Mouse (Mus musculus): ENCODE results near the gene Ano6. TPM values are rescaled to one million over a fixed set of nuclear protein-coding genes. Genes with fewer than 3 reads are reported as not detected.

Gene Ano6
- polyA plus RNA-seq, 1 experiment from 2014 or later, result 24.6 TPM

DNA sequence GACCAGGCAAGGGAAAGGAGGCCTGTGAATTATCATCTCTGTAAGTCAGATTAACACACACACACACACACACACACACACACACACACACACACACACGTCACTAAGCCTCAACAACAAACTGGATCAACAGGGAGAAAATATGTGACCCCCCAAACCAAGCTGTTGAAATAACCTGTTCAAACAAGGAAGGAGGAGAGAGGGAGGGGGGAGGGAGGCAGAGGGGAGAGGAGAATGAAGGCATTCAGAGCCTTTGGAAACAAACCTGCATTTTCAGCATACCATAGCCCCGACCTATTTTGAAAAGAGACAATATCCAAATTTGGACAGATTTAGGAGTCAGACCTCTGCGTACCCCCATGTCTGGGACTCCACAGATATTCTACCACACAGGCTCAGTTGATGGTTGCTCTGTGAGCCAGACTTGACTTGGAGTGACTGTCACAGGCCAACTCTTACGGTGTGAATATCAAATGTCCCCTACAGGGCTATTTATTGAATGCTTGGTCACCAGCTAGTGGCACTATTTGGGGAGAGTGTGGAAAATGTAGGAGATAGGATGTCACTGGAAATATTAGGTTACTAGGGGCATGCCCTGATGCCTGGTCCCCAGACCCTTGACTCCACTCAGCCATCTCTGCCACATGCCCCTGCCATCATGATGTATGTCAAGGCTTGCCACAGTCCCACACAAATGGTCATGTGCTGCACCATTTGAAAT lies 185.7 kb downstream of the Ano6 start:
- no peak for ATAC-seq
- no peaks in the 10 kb centered on the region for H3K9me3 ChIP-seq (replicated peaks; ENCODE audit: control insufficient read depth, low read length, poor library complexity, severe bottlenecking)
- H3K4me3 ChIP-seq (ENCODE audit: low read depth, low read length), result no peak overlapping the region
- peaks cover 6% of the 10 kb centered on the region; the same call in 1 of the 2 replicates for H3K36me3 ChIP-seq (ENCODE audit: control insufficient read depth, insufficient read depth, low read length)
- no peak overlapping the region for H3K9ac ChIP-seq (ENCODE audit: low read depth, low read length)
- WGBS, result 75% methylated on average over 4 of the region's 4 CpGs
- H3K4me2 ChIP-seq (ENCODE audit: low read length), result no peak overlapping the region
- H3K27me3 ChIP-seq (ENCODE audit: control insufficient read depth, insufficient read depth, low read depth, low read length), result no peaks in the 10 kb centered on the region
- no peaks in the 10 kb centered on the region for H3K4me1 ChIP-seq (ENCODE audit: control insufficient read depth, insufficient read depth, low read length)
- H3K27ac ChIP-seq (ENCODE audit: low read length), result no peak overlapping the region

DNA sequence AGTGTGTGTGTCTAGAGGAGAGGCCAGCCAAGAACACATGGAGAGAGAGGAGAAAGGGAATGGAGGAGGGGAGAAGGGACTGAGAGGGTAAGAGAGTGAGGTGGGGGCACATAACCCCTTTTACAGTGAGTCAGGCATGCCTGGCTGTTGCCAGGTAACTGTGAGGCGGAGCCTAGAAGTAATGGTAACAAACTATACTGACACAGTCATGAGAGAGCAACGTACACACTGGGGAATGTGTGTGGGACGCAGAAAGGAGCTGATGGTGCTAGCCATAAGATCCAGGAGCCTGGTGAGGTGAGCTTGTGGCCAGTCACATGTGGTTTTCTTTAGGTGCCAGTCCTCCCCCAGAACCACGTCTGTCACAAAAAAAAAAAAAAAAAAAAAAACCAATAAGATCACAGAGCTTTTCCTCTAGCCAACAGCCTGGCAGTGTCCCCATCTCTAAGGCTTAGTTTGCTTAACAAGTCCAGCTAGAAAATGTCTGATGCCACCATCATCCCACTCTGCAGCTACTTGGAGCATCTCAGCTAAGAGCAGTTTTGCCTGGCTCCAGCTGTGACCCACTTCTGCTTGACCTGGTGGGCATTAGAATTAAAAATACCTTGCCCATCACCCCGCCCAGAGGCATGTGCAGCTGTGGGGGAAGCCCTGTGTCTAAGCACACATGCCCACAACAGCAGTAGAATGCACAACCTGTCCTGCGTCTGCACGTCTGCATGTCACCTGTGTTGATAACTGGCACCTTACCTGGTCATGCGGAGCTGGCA lies 186.7 kb downstream of the Ano6 start:
- H3K27ac ChIP-seq (ENCODE audit: low read length), result no peak overlapping the region
- no peaks in the 10 kb centered on the region for H3K4me1 ChIP-seq (ENCODE audit: control insufficient read depth, insufficient read depth, low read length)
- ATAC-seq, result no peak
- no peak overlapping the region for H3K4me2 ChIP-seq (ENCODE audit: low read length)
- no peaks in the 10 kb centered on the region for H3K27me3 ChIP-seq (ENCODE audit: control insufficient read depth, insufficient read depth, low read depth, low read length)
- no peak overlapping the region for H3K4me3 ChIP-seq (ENCODE audit: low read depth, low read length)
- 83% methylated on average over 8 of the region's 8 CpGs for WGBS
- H3K9ac ChIP-seq (ENCODE audit: low read depth, low read length), result no peak overlapping the region
- H3K9me3 ChIP-seq (replicated peaks; ENCODE audit: control insufficient read depth, low read length, poor library complexity, severe bottlenecking), result no peaks in the 10 kb centered on the region
- H3K36me3 ChIP-seq (ENCODE audit: control insufficient read depth, insufficient read depth, low read length), result peaks cover 6% of the 10 kb centered on the region; the same call in 1 of the 2 replicates

DNA sequence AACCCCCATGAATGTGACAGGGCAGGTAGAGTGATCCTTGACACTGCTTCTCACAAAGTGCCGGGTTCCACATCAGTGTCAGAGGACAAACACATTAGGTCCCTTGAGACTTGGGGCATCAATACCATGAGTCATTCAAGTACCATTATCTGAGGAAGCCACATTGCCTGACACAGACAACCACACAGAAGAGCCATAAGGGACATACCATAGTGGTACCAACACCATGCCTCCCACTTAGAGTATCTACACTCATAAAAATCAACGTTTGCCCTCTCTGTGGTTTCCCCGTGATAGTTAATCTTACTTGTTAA lies 187.3 kb downstream of the Ano6 start:
- H3K4me3 ChIP-seq (ENCODE audit: low read depth, low read length), result no peak overlapping the region
- no peak overlapping the region for H3K9ac ChIP-seq (ENCODE audit: low read depth, low read length)
- no peaks in the 10 kb centered on the region for H3K9me3 ChIP-seq (replicated peaks; ENCODE audit: control insufficient read depth, low read length, poor library complexity, severe bottlenecking)
- no peak overlapping the region for H3K4me2 ChIP-seq (ENCODE audit: low read length)
- no peak for ATAC-seq
- no peaks in the 10 kb centered on the region for H3K4me1 ChIP-seq (ENCODE audit: control insufficient read depth, insufficient read depth, low read length)
- H3K27ac ChIP-seq (ENCODE audit: low read length), result no peak overlapping the region
- 97% methylated on average over 3 of the region's 3 CpGs for WGBS
- peaks cover 6% of the 10 kb centered on the region; the same call in 1 of the 2 replicates for H3K36me3 ChIP-seq (ENCODE audit: control insufficient read depth, insufficient read depth, low read length)
- H3K27me3 ChIP-seq (ENCODE audit: control insufficient read depth, insufficient read depth, low read depth, low read length), result no peaks in the 10 kb centered on the region

DNA sequence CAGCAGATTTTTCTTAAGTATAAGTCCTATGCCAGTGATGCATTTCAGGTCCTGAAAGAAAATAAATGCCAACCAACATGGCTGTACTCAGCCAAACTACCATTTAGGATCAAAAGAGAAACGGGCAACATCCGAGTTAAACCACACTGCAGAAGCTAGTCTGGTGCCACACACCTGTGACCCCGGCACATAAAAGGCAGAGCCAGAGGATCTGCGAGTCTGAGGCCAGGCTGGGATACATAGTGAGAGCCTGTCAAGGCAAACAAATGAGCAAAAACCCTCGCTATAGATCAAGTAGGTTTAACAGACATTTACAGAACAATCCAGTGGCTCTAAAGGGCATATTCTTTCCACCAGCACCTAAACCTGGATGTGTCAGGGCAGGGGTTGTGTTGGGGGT lies 190.0 kb downstream of the Ano6 start:
- Histone ChIP-seq H3K4me1 (ENCODE audit: control insufficient read depth, insufficient read depth, low read length) (no peaks in the 10 kb centered on the region), H3K27me3 (ENCODE audit: control insufficient read depth, insufficient read depth, low read depth, low read length) (no peaks in the 10 kb centered on the region), H3K27ac (ENCODE audit: low read length) (no peak overlapping the region), H3K36me3 (ENCODE audit: control insufficient read depth, insufficient read depth, low read length) (no peaks in the 10 kb centered on the region), H3K4me2 (ENCODE audit: low read length) (no peak overlapping the region), H3K4me3 (ENCODE audit: low read depth, low read length) (no peak overlapping the region), H3K9ac (ENCODE audit: low read depth, low read length) (no peak overlapping the region), H3K9me3 (replicated peaks; ENCODE audit: control insufficient read depth, low read length, poor library complexity, severe bottlenecking) (no peaks in the 10 kb centered on the region)
- 70% methylated on average over 5 of the region's 5 CpGs for WGBS
- ATAC-seq, result no peak

- H3K9ac ChIP-seq (ENCODE audit: low read depth, low read length), result no peak overlapping the region
- no peak overlapping the region for H3K27ac ChIP-seq (ENCODE audit: low read length)
- no peaks in the 10 kb centered on the region for H3K27me3 ChIP-seq (ENCODE audit: control insufficient read depth, insufficient read depth, low read depth, low read length)
- WGBS, result 83% methylated on average over 3 of the region's 3 CpGs
- no peaks in the 10 kb centered on the region for H3K4me1 ChIP-seq (ENCODE audit: control insufficient read depth, insufficient read depth, low read length)
- no peak overlapping the region for H3K4me3 ChIP-seq (ENCODE audit: low read depth, low read length)
- ATAC-seq, result no peak
- no peaks in the 10 kb centered on the region for H3K36me3 ChIP-seq (ENCODE audit: control insufficient read depth, insufficient read depth, low read length)
- H3K9me3 ChIP-seq (replicated peaks; ENCODE audit: control insufficient read depth, low read length, poor library complexity, severe bottlenecking), result no peaks in the 10 kb centered on the region
- H3K4me2 ChIP-seq (ENCODE audit: low read length), result no peak overlapping the region
Measured at GRCm38 (mm10) chr15:95987916-95988315, 197.3 kb downstream of the Ano6 start.

- Histone ChIP-seq H3K36me3 (ENCODE audit: control insufficient read depth, insufficient read depth, low read length) (no peaks in the 10 kb centered on the region), H3K4me2 (ENCODE audit: low read length) (no peak overlapping the region), H3K4me1 (ENCODE audit: control insufficient read depth, insufficient read depth, low read length) (no peaks in the 10 kb centered on the region), H3K9ac (ENCODE audit: low read depth, low read length) (no peak overlapping the region), H3K27me3 (ENCODE audit: control insufficient read depth, insufficient read depth, low read depth, low read length) (no peaks in the 10 kb centered on the region), H3K4me3 (ENCODE audit: low read depth, low read length) (no peak overlapping the region), H3K9me3 (replicated peaks; ENCODE audit: control insufficient read depth, low read length, poor library complexity, severe bottlenecking) (no peaks in the 10 kb centered on the region), H3K27ac (ENCODE audit: low read length) (no peak overlapping the region)
- WGBS, result 94% methylated on average over 9 of the region's 9 CpGs
- no peak for ATAC-seq
Measured at GRCm38 (mm10) chr15:95989496-95990124, 199.0 kb downstream of the Ano6 start.

DNA sequence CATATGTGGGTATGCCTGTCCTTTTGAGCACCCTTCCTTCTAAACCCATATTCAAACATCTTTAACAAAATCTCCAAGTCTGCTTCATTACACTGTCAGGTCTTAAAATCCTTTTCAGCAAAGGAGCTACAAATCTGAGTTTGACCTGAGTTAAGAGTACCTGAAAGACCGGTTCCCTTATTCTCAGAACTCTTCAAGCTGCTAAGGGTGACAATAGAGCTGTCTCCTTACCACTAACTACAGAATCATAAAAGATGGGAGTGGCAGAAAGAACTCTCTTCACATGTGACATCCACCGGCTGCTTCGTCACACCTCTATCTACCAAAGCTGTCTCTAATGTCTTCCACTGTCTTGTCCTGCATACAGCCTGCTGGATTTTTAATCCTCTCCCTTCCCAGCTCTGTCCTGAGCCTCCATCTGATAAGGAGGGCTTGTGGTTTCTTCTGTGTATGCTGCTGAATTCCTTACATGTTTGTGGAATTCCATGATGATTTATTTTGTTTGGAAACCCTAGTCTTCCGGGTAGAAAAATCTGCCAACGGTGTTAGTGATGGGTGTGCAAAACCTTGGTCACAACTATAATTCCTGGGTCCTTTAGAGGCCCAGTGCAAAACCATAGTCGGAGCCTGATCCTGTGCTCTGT lies 212.4 kb downstream of the Ano6 start:
- Histone ChIP-seq H3K4me3 (ENCODE audit: low read depth, low read length) (no peak overlapping the region), H3K27ac (ENCODE audit: low read length) (no peak overlapping the region), H3K4me1 (ENCODE audit: control insufficient read depth, insufficient read depth, low read length) (no peaks in the 10 kb centered on the region), H3K9ac (ENCODE audit: low read depth, low read length) (no peak overlapping the region), H3K9me3 (replicated peaks; ENCODE audit: control insufficient read depth, low read length, poor library complexity, severe bottlenecking) (no peaks in the 10 kb centered on the region), H3K4me2 (ENCODE audit: low read length) (no peak overlapping the region), H3K36me3 (ENCODE audit: control insufficient read depth, insufficient read depth, low read length) (no peaks in the 10 kb centered on the region), H3K27me3 (ENCODE audit: control insufficient read depth, insufficient read depth, low read depth, low read length) (no peaks in the 10 kb centered on the region)
- ATAC-seq, result no peak
- 84% methylated on average over 6 of the region's 6 CpGs for WGBS

DNA sequence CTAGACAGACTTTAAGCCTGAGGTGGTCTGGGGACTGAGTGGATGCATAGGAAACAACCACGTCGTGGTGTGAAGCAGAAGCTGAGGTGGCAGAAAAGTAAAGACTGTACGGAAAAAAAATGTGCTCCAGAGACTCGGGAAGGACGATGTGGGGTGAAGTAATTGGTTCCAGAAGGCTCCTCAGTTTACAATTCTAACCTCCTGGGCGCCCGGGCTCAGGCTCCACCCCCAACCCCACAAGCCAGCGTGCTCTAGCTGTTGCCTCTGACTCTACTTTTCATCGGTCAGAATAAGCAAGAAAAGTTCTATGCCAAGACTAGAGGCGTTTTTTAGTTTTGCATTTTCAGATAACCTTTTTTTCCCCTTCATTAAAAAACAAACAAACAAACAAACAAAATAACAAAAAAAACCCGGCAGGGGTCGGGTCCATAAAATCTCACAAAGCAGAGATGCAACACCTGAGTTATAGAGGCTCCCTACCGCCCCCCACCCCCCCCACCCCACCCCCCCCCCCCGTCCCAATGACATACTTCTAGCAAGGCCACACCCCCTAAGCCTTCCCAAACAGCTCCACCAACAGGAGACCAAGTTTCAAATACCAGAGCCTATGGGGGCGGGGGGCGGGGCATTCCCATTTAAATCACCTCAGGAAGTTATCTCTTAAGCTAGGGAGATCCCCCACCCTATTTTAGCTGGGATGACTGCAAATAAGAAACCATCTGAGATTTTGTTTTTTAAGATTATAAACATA lies 221.2 kb downstream of the Ano6 start:
- Histone ChIP-seq H3K9ac (ENCODE audit: low read depth, low read length) (no peak overlapping the region), H3K4me1 (ENCODE audit: control insufficient read depth, insufficient read depth, low read length) (peaks cover 3% of the 10 kb centered on the region; the same call in 1 of the 2 replicates), H3K9me3 (replicated peaks; ENCODE audit: control insufficient read depth, low read length, poor library complexity, severe bottlenecking) (no peaks in the 10 kb centered on the region), H3K27me3 (ENCODE audit: control insufficient read depth, insufficient read depth, low read depth, low read length) (no peaks in the 10 kb centered on the region), H3K36me3 (ENCODE audit: control insufficient read depth, insufficient read depth, low read length) (no peaks in the 10 kb centered on the region), H3K27ac (ENCODE audit: low read length) (peak overlapping the region; percentile 68; the same call in 1 of the 2 replicates), H3K4me3 (ENCODE audit: low read depth, low read length) (no peak overlapping the region), H3K4me2 (ENCODE audit: low read length) (no peak overlapping the region)
- no peak for ATAC-seq
- 92% methylated on average over 15 of the region's 16 CpGs for WGBS

All from midbrain, embryonic 16.5 days (tissue).